17 mouse cellular contexts compared by ENCODE assay signal in genomic region chr9:113309707-113310574, GRCm38 (mm10).
"Had no signal": no experiment of that assay in that cellular context is flagged by ENCODE, and none has a peak within 500 bp of the region (broad histone marks: within the 10 kb centered on the region; RNA-seq: fewer than 3 reads in every experiment).

No protein-coding gene starts in this region.

- H3K27me3 ChIP-seq: liver, embryonic 13.5 days; megakaryocyte, embryonic 14.5 days; midbrain, embryonic 12.5 days; neural tube, embryonic 15.5 days had no signal

- H3K4me1 ChIP-seq: liver, embryonic 13.5 days; megakaryocyte, embryonic 14.5 days; midbrain, embryonic 12.5 days; neural tube, embryonic 15.5 days had no signal

- H3K9me3 ChIP-seq: midbrain, embryonic 12.5 days; neural tube, embryonic 15.5 days had no signal

- ATAC-seq: liver, postnatal 0 days had no signal

- H3K9ac ChIP-seq: liver, embryonic 13.5 days; liver, postnatal 0 days; midbrain, embryonic 12.5 days; neural tube, embryonic 15.5 days had no signal

- H3K4me3 ChIP-seq: layer of hippocampus, adult 2 months; liver, embryonic 13.5 days; megakaryocyte, embryonic 14.5 days; midbrain, embryonic 12.5 days; myocyte; neural tube, embryonic 15.5 days had no signal

- DNase-seq: kidney, adult 11 months; kidney, adult 9 months; kidney, postnatal 36 days; liver; liver, embryonic 13.5 days; liver, postnatal 0 days; right cerebral cortex, adult 18-20 months; right cerebral cortex, postnatal 25 days; thymus, adult 2 months; thymus, postnatal 36 days had no signal

- H3K36me3 ChIP-seq: liver, embryonic 13.5 days; midbrain, embryonic 12.5 days; neural tube, embryonic 15.5 days had no signal

- H3K4me2 ChIP-seq: liver, embryonic 13.5 days; midbrain, embryonic 12.5 days; neural tube, embryonic 15.5 days had no signal

- H3K27ac ChIP-seq: kidney, postnatal 0 days; layer of hippocampus, adult 2 months; liver, embryonic 13.5 days; macrophage; midbrain, embryonic 12.5 days; neural tube, embryonic 15.5 days had no signal
